Comparison of ENCODE assay signal across 19 mouse cellular contexts in the genomic region with DNA sequence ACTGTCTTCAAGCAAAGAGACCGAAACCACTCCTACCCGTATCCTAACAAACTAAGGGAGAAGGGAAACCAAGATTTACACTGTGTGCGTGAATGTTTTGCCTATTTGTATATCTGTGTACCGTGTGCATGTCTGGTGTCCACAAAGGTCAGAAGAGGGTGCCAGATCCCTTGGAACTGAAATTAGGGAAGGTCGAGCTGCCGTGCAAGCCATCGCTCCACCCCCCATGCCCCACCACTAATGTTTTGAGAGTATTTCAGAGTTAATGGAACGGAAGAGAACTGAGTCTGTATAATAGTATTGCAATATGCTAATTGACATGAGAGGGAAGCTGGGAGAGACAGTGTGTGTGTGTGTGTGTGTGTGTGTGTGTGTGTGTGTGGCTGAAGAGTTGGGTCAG. TPM values are rescaled to one million over a fixed set of nuclear protein-coding genes. Genes with fewer than 3 reads are reported as not detected.
DNase-seq lines count a peak whose midpoint lies in the region; ATAC-seq and TF ChIP-seq lines count a peak whose summit lies in the region.
"Had no signal": no experiment of that assay in that cellular context is flagged by ENCODE, and none has a peak within 500 bp of the region (broad histone marks: within the 10 kb centered on the region; RNA-seq: fewer than 3 reads in every experiment).

No protein-coding gene starts in this region.

- no peak for DNase-seq in kidney, adult 2 months
- no peak for DNase-seq in kidney, adult 11 months
- DNase-seq in liver, adult 2 months (ENCODE audit: extremely low read depth, low read depth, low spot score), result peak; percentile 58
- no peak for DNase-seq in liver
- DNase-seq in right cerebral cortex, postnatal 14 days, result no peak
- no peak for DNase-seq in thymus, postnatal 10 days (ENCODE audit: low spot score in 2 of 2)
- DNase-seq: adrenal gland, postnatal 14 days; cerebellum, adult 18-20 months; cerebellum, postnatal 10 days; forebrain, postnatal 0 days; gastrocnemius, postnatal 25 days; heart, adult 11 months; heart, postnatal 36 days had no signal

- H3K4me3 ChIP-seq in kidney, adult 2 months (ENCODE audit: insufficient read depth, low read depth, low read length), result no peak overlapping the region
- H3K4me3 ChIP-seq in liver, adult 2 months (ENCODE audit: insufficient read depth, low read depth, low read length), result no peak overlapping the region
- H3K4me3 ChIP-seq: embryonic facial prominence, embryonic 10.5 days; forebrain, embryonic 13.5 days; heart, embryonic 13.5 days; hindbrain, embryonic 15.5 days had no signal

- 65% methylated on average over 8 of the region's 8 CpGs for WGBS in kidney, adult 2 months
- 46% methylated on average over 8 of the region's 8 CpGs for WGBS in liver, adult 2 months

- peak overlapping the region; percentile 88 for H3K27ac ChIP-seq in kidney, adult 2 months (ENCODE audit: insufficient read depth, low read depth, low read length)
- peak overlapping the region; percentile 70 for H3K27ac ChIP-seq in liver, adult 2 months (replicated peaks; ENCODE audit: insufficient read depth, low read depth, low read length)
- H3K27ac ChIP-seq: embryonic facial prominence, embryonic 10.5 days; forebrain, embryonic 13.5 days; heart, embryonic 13.5 days; hindbrain, embryonic 15.5 days had no signal

- no peaks in the 10 kb centered on the region for H3K27me3 ChIP-seq in kidney, adult 2 months (replicated peaks; ENCODE audit: control insufficient read depth, insufficient read depth, low read length)
- no peaks in the 10 kb centered on the region for H3K27me3 ChIP-seq in liver, adult 2 months (ENCODE audit: control insufficient read depth, insufficient read depth, low read length)
- H3K27me3 ChIP-seq: forebrain, embryonic 13.5 days; heart, embryonic 13.5 days; hindbrain, embryonic 15.5 days had no signal

- no peaks in the 10 kb centered on the region for H3K36me3 ChIP-seq in kidney, adult 2 months (ENCODE audit: control insufficient read depth, insufficient read depth, low read length)
- H3K36me3 ChIP-seq in liver, adult 2 months (ENCODE audit: control insufficient read depth, insufficient read depth, low read length), result no peaks in the 10 kb centered on the region
- H3K36me3 ChIP-seq: embryonic facial prominence, embryonic 10.5 days; heart, embryonic 13.5 days; hindbrain, embryonic 15.5 days had no signal

- no peaks in the 10 kb centered on the region for H3K79me2 ChIP-seq in liver, adult 2 months (ENCODE audit: control insufficient read depth, insufficient read depth, low read length)

- H3K4me1 ChIP-seq in kidney, adult 2 months (ENCODE audit: control insufficient read depth, insufficient read depth, low read length), result peaks cover 25% of the 10 kb centered on the region; the same call in 1 of the 2 replicates
- peaks cover 31% of the 10 kb centered on the region for H3K4me1 ChIP-seq in liver, adult 2 months (ENCODE audit: control insufficient read depth, insufficient read depth, low read length)
- H3K4me1 ChIP-seq: forebrain, embryonic 13.5 days; hindbrain, embryonic 15.5 days had no signal

- H3K9ac ChIP-seq in liver, adult 2 months (ENCODE audit: low read depth, low read length), result no peak overlapping the region
- H3K9ac ChIP-seq: forebrain, embryonic 13.5 days; forebrain, postnatal 0 days; heart, embryonic 13.5 days; hindbrain, embryonic 15.5 days had no signal

- ATAC-seq in megakaryocyte, adult 5-6 weeks (ENCODE audit: poor library complexity, severe bottlenecking), result peak; percentile 34
- ATAC-seq: forebrain, embryonic 13.5 days; forebrain, postnatal 0 days had no signal

- no peak for TF ChIP-seq POLR2A in kidney, adult 2 months (IDR thresholded peaks at IDR 0.05; ENCODE audit: low read depth, low read length)
- no peak for TF ChIP-seq POLR2A in liver, adult 2 months (IDR thresholded peaks at IDR 0.05; ENCODE audit: extremely low read depth, insufficient read depth, low read length)

- TF ChIP-seq CTCF in kidney, adult 2 months (conservative IDR thresholded peaks at IDR 0.05; ENCODE audit: insufficient read depth, insufficient read length, low read depth, low read length), result no peak
- no peak for TF ChIP-seq CTCF in liver, adult 2 months (IDR thresholded peaks at IDR 0.05; ENCODE audit: low read depth, low read length)

RNA-seq across cellular contexts. Expression of a gene that starts 8.3 kb away (rescaled TPM):
- polyA plus RNA-seq in kidney, adult 2 months (2012; rRNA removed), result 1.7 and 4.7 TPM in 2 replicates
- total RNA-seq in liver, adult 2 months (2014; rRNA removed), result 1.0 and 4.0 TPM in 2 replicates
- 1.4 and 4.0 TPM in 2 replicates for polyA plus RNA-seq in liver, adult 2 months (2012; rRNA removed)
- total RNA-seq in megakaryocyte, adult 5-6 weeks (2015), result 309 and 324 TPM in 2 replicates
- total RNA-seq in megakaryocyte, adult 5-6 weeks (2017), result 275 and 304 TPM in 2 replicates
- polyA plus RNA-seq: C2C12 had no signal

RNA-seq across cellular contexts. Expression of a gene that starts 10.0 kb away (rescaled TPM):
- 418 and 456 TPM in 2 replicates for polyA plus RNA-seq in kidney, adult 2 months (2012; rRNA removed)
- total RNA-seq in liver, adult 2 months (2014; rRNA removed), result 54.6 and 199 TPM in 2 replicates
- polyA plus RNA-seq in liver, adult 2 months (2012; rRNA removed), result 58.3 and 69.1 TPM in 2 replicates
- 3.5 and 6.2 TPM in 2 replicates for total RNA-seq in megakaryocyte, adult 5-6 weeks (2015)
- total RNA-seq in megakaryocyte, adult 5-6 weeks (2017), result 1.8 and 4.2 TPM in 2 replicates
- total RNA-seq: gastrocnemius, postnatal 25 days had no signal

RNA-seq across cellular contexts. Expression of a gene that starts 40.9 kb away (rescaled TPM):
- polyA plus RNA-seq in kidney, adult 2 months (2012; rRNA removed), result 160 and 163 TPM in 2 replicates
- total RNA-seq in liver, adult 2 months (2014; rRNA removed), result 13.0 and 14.9 TPM in 2 replicates
- polyA plus RNA-seq in liver, adult 2 months (2012; rRNA removed), result 57.0 and 80.1 TPM in 2 replicates
- total RNA-seq in megakaryocyte, adult 5-6 weeks (2015), result 1.1 and 3.2 TPM in 2 replicates
- 0.51 and 4.5 TPM in 2 replicates for total RNA-seq in megakaryocyte, adult 5-6 weeks (2017)

RNA-seq across cellular contexts. Expression of a gene that starts 51.5 kb away (rescaled TPM):
- polyA plus RNA-seq in kidney, adult 2 months (2012; rRNA removed), result 0.24 and 1.2 TPM in 2 replicates
- total RNA-seq in liver, adult 2 months (2014; rRNA removed), result 0.46 and 0.87 TPM in 2 replicates
- 0.20 and 0.42 TPM in 2 replicates for polyA plus RNA-seq in liver, adult 2 months (2012; rRNA removed)
- 3.6 and 4.2 TPM in 2 replicates for total RNA-seq in megakaryocyte, adult 5-6 weeks (2015)
- 9.6 and 11.4 TPM in 2 replicates for total RNA-seq in megakaryocyte, adult 5-6 weeks (2017)

Comparison
In these comparisons a context has a peak if more than half of its experiments do, and no peak if none do; other contexts are left out.
1. RNA of a gene that starts 8.3 kb away (total RNA-seq): 275 to 324 TPM in megakaryocyte, adult 5-6 weeks; 1.0 to 4.0 TPM in liver, adult 2 months; every median in the first group is over 10 times any median in the second.